Mouse (Mus musculus) common myeloid progenitor, adult 5-6 weeks (primary cell): Measurements from ENCODE around the gene Gm7029. TPM values are rescaled to one million over a fixed set of nuclear protein-coding genes. Genes with fewer than 3 reads are reported as not detected.
"Not testable (repeated sequence)": the region's sequence is repeated elsewhere in the genome, so short reads cannot be mapped to it uniquely, and the experiment has no call there.

Source experiments
- ATAC-seq: replicated peaks from 2 replicates; pipeline ENCODE4 v1.8.0; 2016; ENCODE audit warnings: low read depth, mild to moderate bottlenecking, moderate TSS enrichment, inconsistent platforms; ENCODE audit not compliant: poor library complexity, severe bottlenecking
- total RNA-seq: library from RNA; stranded (forward); fragments of 200-1000, 187-1606 nt; gene quantifications from 2 replicates; pipeline ENCODE4 v1.2.3, GENCODE M21; 2017

Gene Gm7029
- total RNA-seq, result not detected in 2 replicates

DNA sequence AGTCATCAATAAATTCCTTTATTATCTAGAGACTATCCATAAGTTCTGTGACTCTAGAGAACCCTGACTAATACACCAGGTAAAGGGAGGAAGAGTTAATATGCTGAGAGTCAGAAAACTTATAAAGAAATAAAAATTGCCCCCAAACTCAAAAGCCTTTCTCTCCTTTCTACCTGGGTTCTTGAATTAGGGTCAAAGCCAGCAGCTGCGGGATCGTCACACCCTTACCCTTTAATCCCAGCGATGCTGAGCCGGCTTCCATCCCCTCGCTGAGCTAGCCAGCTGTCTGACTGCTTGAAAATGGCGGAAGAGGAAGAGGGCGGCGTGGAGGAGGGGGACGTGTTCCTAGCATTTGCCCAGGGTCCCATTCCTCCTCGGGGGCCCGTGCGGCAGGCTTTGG is at the start of gene Gm7029:
Gm7029 (plus strand) TSS at position 301 of the 400 bp plus-strand sequence.
- ATAC-seq, result not testable (repeated sequence)

DNA sequence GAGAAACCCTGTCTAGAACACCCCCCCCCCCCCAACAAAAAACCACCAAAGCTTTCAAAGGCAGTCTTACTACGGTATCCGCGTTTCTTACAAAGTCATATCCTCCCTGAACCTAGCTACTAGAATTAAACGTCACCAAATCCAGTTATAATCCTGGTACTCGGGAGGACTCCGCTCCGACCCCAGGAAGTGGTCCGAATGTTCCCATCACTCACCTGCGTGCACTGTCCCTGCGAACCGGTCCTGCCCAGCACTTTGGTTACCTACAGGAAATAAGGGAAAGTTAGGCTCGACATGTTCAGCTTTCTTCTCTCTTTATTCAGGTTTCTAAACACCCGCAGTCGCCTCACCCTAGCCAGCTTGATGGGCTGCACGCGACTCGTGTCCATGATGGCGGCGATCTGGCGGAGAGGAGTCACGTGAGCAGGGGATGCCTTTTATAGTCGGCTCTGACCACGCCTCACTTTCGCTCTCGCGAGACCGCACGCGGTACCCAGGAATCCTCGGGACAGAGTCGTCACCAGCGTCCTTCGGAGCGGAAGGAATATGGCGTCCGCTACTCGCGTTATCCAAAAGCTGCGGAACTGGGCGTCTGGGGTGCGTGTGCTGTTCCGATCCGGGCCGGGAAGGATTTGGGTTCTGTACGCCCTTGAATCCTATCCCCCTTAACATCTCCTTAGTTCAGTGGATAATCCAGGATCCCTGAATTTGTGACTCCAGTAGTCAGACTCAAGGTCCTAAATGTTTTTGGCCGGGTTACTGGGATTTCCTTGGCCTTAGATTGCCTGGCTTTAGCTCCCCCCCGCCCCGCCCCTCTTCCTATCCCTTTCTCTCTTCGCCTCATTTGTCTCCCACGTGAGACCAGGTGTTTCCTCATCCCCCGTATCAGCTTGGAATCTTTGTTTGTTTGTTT is 49.3 kb upstream of the Gm7029 start, which contains the start of the genes Rps28 and Ndufa7:
Rps28 (minus strand) TSS at position 479 of the 913 bp plus-strand sequence.
Ndufa7 (plus strand) TSS at position 489 of the 913 bp plus-strand sequence.
- peak; percentile 94 for ATAC-seq

DNA sequence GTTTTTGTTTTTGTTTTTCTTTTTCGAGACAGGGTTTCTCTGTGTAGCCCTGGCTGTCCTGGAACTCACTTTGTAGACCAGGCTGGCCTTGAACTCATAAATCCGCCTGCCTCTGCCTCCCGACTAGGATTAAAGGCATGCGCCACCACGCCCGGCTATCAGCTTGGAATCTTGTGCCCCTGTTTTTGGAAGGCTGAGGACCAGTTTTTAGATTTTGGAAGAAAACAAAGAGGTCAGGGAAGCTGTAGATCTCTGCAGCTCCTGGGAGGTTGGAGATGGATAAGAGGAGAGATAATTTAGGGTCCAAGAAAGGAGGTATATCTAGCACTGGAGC is 48.7 kb upstream of the Gm7029 start:
- not testable (repeated sequence) for ATAC-seq

DNA sequence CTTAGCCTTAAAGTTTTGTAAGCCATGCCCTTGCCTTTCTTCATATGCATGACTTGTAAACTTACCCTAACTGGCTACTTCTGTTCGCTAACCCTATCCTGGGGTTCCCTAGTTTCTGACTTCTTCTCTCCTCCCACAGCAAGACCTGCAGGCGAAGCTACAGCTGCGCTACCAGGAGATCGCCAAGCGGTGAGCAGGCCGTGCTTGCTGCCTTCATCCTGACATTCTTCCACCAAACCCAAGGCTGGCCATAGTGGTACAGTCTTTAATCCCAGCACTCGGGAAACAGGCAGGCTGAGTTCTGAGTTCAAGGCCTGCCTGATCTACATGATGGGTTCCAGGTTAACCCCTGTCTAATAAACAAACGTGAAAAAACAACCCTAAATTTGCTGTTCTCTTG is 48.2 kb upstream of the Gm7029 start:
- no peak for ATAC-seq

DNA sequence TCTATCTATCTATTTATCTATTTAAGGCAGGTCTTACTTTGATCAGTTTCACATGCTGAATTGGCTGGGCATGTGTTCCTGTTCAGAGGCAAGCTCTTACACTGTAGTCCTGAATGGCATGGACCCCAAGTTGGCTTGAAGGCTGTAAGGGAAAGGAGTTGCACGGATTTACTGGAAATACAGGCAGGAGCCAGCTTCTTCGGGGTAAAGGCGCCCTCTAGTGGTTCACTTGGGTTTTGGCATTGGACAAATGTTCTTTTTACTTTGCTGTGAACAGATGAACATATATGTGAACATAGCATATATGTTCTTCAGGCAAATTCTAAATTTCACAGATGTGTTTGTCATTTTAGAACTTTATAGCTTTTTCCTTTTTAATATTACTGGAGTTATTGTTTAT is 46.8 kb upstream of the Gm7029 start:
- ATAC-seq, result peak; percentile 57

DNA sequence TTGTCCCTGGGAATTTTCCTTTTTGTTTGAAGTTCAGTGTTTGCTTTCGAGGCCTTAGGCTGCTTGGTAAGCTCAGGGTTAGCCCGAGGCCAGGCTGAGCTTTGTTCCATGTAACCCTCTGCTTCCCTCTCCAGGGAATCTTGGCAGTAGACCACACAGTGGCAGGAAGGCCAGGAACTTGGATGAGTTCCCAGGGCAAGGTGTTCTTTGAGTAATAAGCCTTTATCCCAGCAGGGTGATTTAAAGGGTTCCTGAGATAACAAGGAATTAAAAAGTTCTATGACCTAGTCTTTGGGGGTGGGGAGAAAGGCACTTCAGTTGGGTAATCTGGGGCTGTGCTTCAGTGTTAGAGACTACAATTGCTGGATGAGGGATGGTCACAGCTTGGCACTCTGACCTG is 44.7 kb upstream of the Gm7029 start:
- no peak for ATAC-seq

DNA sequence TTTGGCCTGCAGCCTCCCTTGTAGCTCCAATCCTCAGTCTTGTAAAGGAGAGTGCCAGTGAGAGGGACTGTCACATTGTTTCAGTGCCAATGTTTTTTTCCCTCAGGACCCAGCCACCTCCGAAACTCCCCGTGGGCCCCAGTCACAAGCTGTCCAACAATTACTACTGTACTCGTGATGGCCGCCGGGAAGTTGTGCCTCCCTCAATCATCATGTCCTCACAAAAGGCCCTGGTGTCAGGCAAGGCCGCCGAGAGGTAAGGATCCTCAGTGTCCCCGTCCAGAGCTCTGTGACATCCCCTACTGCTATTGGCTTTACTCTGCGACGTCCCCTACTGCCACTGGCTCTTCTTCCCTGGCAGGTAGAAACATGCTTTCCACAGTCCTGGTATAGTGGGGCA is 44.1 kb upstream of the Gm7029 start:
- no peak for ATAC-seq

DNA sequence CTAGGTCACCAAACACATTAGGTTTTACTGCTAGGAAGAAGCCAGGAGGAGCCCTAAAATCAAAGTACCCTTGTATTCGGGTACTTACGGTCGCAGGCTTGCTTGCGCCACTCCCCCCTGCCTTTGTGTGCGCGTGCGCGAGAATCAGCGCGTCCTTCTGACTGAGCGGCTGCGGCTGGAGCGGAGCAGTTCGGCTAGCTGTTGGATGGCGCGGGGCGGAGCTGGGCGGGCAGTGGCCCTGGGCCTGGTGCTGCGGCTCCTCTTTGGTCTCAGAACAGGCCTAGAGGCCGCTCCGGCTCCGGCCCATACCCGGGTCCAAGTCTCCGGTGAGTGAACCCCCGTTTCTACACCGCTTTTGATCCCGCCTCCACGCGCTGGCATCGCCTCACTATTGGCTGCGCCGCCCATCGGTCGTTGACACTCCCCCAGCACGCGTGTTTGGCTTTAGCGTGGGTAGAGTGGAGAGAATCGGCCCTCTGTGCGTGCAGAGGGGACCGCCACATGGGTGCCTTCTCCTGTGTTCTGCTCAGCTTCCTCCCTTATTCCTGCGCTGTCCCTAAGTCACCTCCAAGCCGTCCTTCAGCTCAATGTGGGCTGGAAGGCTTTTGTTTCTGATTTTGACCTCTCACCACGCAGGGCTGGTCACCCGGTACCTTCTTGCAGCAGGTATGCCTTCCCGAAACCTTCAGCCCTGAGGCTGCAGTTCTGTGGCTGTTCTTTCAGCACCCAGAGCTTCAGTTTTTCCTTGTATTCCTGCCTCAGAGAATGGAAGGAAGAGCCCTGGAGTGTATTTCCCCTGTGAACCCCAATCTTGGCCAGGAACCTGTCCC is 30.5 kb upstream of the Gm7029 start, which contains the start of gene Cd320:
Cd320 (plus strand) TSS at position 126 of the 830 bp plus-strand sequence.
- peak; percentile 90 for ATAC-seq

DNA sequence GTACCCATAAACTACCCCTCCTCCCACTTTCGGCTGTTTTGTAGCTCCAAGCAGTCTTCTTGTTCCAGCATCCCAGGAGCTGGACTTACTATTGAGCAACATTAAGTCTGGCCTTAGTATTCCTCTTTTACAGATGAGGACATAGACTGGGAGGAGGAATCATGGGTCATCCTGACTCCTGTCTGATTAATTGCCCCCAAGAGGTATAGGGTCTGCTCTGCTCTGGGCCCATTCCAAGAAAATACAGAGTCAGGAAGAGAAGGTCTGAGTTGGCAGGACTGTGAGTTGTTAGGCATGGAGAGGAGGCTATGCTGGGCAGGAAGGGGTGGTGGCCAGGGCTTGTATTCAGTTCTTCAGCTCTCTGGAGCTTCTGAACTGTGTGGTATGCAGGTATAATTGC is 29.4 kb upstream of the Gm7029 start:
- no peak for ATAC-seq

DNA sequence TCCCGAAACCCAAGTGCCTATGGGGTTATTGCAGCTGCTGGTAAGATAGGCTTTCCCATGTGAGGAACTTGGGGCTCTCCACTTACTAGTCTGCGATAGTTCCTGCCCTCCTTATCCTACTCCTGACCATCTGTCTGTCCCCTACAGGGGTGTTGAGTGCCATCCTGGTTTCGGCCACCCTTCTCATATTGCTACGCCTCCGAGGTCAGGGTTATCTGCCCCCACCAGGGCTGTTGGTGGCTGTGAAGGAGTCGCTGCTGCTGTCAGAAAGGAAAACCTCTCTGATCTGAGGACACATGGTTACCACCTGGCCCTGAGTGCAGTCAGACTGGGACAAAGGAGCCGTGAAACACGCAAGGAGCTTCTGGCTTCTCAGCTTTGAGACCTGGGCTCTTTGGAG is 25.5 kb upstream of the Gm7029 start:
- ATAC-seq, result no peak

DNA sequence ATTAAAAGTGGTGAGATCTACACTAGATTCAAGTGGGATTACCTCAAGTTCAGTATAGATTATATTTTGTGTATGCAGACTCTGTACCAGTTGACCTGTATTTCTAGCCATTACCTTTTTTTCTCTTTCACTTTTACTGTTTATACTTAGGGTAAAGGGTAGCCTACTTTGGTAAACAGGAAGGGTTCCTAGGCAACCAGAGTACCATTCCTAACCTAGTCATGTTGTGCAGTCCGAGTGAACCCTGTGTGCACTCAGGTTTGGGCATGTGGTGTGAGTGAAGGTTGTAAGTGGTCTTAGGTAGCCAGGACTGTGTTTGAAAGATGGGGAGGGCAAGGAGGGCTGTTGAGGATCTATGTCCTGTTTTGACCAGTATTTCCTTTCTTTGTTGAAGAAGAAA is 22.3 kb upstream of the Gm7029 start:
- no peak for ATAC-seq

DNA sequence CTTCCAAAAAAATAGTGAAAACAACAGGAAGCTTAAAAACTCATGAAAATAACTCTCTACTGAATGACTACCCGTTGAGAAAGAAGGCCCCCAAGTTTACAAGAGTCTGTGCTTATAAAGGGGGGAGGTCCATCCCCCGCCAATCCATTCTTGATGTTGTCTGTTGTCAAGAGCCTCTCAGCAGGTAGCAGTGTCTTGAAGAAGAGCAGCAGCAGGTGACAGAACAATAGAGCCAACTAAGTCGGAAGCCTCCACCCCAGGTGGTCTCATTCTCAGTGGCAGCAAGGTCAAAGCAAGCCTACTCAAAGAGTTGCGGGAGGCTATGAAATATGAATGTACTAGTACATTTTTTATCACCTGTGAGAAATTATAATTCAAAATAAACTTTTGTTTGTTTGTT is 15.8 kb upstream of the Gm7029 start:
- ATAC-seq, result no peak

DNA sequence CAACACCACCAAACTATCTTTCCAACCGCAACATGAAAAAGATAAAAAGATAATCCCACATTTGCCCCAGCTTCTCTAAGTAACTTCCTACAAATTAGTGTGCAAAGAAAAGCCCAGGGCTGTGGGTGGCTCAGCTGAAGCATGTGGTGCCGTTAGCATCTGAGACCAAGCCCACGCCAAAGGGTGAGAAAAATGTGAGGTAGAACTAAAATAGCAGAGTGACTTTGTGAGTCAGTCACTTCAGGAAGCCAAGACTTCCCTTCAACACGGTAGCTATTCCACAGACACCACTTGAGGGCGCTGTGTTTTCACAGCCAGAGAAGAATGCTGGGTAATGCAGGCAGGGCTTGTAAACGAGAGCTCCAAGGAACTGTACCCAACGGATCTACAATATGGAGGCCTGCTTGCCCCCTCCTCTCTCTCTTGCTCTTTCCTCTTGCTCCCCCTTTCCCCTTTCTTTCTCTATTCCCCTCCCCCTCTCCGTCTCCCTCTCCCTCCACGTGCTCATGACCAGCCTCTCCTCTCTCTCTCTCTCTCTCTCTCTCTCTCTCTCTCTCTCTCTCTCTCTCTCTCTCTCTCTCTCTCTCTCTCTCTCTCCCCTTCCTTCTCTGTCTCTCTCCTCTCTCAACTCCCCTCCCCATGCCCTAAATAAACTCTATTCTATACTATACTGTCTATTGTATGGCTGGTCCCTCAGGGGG is 8.2 kb upstream of the Gm7029 start:
- ATAC-seq, result peak; percentile 99

DNA sequence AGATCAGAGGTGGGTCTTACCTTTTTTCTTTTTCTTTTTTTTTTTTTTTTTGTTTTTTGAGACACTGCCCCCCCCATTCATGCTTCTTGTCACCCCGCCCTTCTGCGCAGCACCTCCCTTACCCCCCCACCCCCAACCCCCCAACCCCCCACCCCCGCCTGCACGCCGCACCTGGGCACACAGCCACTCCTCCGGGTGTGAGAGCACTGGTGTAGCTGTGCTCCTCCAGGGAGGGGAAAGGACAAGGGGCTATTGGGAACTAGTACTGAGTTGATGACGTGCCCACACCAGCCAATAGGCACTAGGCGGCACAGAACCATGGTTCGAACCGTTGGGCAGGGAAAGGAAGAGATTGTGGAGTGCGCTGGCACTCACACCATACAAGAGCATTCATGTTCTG is 774 bp downstream of the Gm7029 start:
- no peak for ATAC-seq

DNA sequence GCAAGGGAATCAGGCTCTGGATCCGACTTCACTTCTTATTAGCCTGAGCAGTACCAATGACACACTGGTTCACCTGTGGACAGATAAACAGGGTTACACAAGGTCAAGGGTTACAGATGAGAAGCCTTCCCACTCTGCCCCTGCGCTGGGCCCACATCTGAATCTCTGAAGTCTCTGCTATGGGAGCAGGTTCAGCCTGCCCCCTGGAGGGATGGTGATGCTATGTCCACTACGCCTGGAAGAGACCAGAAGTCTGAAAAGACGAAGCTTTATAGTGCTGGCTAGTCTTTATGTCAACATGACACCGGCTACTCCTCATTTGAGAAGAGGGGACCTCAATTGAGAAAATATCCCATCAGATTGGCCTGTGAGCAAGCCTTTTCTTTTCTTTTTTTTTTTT is 2.2 kb downstream of the Gm7029 start:
- peak; percentile 52; the same call in 1 of the 2 replicates for ATAC-seq

DNA sequence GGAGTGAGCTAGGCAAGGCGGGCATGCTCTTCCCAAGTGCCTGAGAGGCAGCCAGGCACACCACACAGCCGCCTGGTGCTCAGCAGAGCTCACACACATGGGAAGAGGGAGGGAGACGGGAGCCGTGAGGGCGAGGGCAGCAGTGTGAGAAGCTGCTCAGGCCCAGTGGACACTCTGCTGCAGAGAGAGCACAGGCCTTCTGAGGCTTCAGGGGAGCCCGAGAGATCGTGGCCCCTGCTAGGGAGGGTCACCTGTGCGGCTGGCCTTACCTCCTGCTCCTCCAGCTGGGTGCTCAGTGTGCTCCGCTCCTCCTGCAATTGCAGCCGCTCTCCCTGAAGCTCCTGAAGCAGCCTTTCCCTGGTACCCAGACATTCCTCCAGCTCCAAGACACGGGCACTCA is 10.7 kb downstream of the Gm7029 start:
- ATAC-seq, result not testable (repeated sequence)

DNA sequence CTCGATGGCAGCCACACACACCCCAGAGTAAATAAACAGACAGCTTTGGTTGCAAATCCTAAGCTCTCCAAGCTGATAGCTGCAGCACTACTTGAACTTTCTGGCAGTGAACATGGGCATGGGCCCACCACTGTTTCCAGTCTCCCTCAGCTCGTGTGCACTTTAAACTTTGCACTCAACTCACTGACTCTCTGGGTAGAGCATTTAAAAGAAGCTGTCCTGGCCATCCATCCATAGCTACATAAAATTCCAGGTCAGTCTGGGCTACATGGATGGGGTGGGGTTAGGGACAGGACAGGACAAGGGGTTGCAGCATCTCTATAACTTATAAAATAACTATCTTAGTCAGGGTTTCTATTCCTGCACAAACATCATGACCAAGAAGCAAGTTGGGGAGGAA is 14.2 kb downstream of the Gm7029 start:
- ATAC-seq, result not testable (repeated sequence)

DNA sequence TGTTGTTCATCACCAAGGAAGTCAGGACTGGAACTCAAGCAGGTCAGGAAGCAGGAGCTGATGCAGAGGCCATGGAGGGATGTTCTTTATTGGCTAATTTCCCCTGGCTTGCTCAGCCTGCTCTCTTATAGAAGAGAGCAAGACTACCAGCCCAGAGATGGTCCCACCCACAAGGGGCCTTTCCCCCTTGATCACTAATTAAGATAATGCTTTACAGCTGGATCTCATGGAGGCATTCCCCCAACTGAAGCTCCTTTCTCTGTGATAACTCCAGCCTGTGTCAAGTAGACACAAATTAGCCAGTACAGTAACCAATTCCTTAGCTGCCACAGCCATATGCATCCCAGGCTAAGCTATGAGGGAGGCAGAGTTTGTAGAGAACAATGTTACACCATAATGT is 14.6 kb downstream of the Gm7029 start:
- not testable (repeated sequence) for ATAC-seq

DNA sequence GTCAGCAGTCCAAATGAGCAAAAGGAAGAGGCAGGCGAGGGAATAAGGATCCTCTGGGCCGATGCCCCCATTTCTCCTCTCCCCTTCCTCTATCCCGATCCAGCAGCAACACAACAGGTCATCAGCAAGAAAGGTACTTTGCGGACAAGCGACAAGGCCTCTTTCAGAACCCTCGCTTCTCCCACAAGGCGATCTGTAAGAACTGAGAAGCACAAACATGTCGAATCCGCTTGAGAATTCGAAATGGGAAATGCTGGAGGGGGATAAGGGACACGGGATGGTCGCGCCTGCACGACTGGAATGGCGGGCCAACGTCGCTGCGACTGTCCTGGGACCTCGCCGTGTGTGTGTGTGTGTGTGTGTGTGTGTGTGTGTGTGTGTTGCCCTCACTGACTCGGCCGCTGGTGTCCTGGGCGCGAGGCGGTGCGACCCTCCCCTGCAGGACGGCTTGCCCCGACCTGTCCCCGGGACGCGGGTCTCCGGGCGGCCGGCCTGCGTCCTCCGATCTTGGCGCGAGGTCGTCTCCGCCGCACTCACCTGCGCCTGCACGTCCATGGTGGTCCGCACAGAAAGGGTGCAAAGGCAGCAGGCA is 16.4 kb downstream of the Gm7029 start:
- ATAC-seq, result not testable (repeated sequence)

DNA sequence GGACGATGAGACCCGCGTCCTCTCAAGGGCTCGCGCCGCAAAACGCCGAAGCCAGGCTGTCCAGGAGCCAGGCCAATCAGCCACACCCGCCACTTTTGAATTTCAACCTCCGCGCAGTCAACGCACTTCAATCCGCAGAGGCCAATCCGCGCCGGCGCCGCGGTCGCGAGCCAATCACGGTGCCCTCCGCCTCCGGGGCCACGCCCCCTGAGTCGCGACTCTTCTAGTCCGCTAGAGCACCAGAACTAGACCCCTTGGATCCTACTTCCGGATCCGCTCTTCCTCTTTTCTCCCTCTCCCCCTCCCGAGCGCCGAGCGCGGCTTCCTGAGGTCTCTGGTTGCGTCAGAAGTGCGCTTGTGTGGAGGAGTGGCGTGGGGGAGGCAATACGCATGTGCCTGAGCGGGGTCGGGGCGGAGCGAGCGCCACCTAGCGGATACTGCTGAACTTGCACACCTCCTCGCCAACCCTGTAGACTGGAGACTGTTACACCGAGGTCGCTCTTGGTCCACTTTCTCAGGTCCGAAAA is 17.0 kb downstream of the Gm7029 start, which contains the start of gene Kifc1:
Kifc1 (minus strand) TSS at position 129 of the 527 bp plus-strand sequence.
- peak; percentile 99 for ATAC-seq
